Mouse (Mus musculus) G1E (cell line): ENCODE data around the gene Copz1. TPM values are rescaled to one million over a fixed set of nuclear protein-coding genes. Genes with fewer than 3 reads are reported as not detected.

Experiments used
- ATAC-seq: 2 replicates; pipeline ENCODE4 v1.8.0; 2016; ENCODE audit warnings: mild to moderate bottlenecking; ENCODE audit not compliant: insufficient number of reproducible peaks, poor library complexity, low FRiP score, severe bottlenecking; ENCODE audit errors: extremely low read depth
- DNase-seq: peaks from one replicate; pipeline ENCODE4 v3.0.0; 2012; ENCODE audit warnings: low spot score
- H3K27me3 ChIP-seq: 2 replicates; pipeline ENCODE4 v1.6.1; 2012; ENCODE audit warnings: mild to moderate bottlenecking, low read length, inconsistent platforms; ENCODE audit not compliant: insufficient read depth
- H3K36me3 ChIP-seq: replicated peaks from 2 replicates; pipeline ENCODE3; 2012; ENCODE audit warnings: mild to moderate bottlenecking, inconsistent platforms
- H3K4me1 ChIP-seq: 2 replicates; pipeline ENCODE4 v1.6.1; 2012; ENCODE audit warnings: low read depth, low read length, inconsistent platforms, mixed read lengths; ENCODE audit not compliant: insufficient read depth
- H3K4me3 ChIP-seq: 2 replicates; pipeline ENCODE4 v1.5.1; 2012; ENCODE audit warnings: low read depth, mild to moderate bottlenecking, inconsistent platforms, low read length, moderate library complexity, mixed read lengths
- H3K9me3 ChIP-seq: replicated peaks from 2 replicates; pipeline ENCODE4 v1.6.1; 2012; ENCODE audit warnings: inconsistent platforms
- CTCF ChIP-seq: IDR thresholded peaks from 2 replicates; pipeline ENCODE4 v1.5.1; 2012; ENCODE audit warnings: low read depth, low read length, inconsistent platforms, mixed read lengths
- GATA1 ChIP-seq: IDR thresholded peaks from 2 replicates; pipeline ENCODE4 v1.6.1; 2012; ENCODE audit warnings: borderline replicate concordance, low read length, inconsistent platforms, mixed read lengths
- GATA2 ChIP-seq: IDR thresholded peaks from 2 replicates; pipeline ENCODE4 v1.6.1; 2012; ENCODE audit warnings: low read depth, low read length, inconsistent platforms, borderline replicate concordance
- POLR2AphosphoS5 ChIP-seq: IDR thresholded peaks from 2 replicates; pipeline ENCODE4 v1.6.1; 2012; ENCODE audit warnings: low read depth, low read length, inconsistent platforms; ENCODE audit not compliant: insufficient replicate concordance
- TAL1 ChIP-seq: conservative IDR thresholded peaks from 2 replicates; pipeline ENCODE4 v1.6.1; 2012; ENCODE audit warnings: low read depth, low read length, inconsistent platforms, mixed read lengths
- polyA plus RNA-seq: library from polyadenylated mRNA; stranded (reverse); fragments of >175 nt; gene quantifications from 2 replicates; pipeline ENCODE4 v1.2.3, GENCODE M21; 2012
- total RNA-seq, 2 experiments: library from RNA; stranded (forward) in 1 of 2; stranded (reverse) in 1 of 2; fragments of 200-1000 nt in 1 of 2; fragments of >200 nt in 1 of 2; fragmentation: Nextera tagmentation in 1 of 2; gene quantifications; 2 replicates each; pipeline ENCODE4 v1.2.3; 2014 to 2017

Gene Copz1
- total and polyA plus RNA-seq, 3 experiments: 97.2 to 494 (median 182) TPM

DNA sequence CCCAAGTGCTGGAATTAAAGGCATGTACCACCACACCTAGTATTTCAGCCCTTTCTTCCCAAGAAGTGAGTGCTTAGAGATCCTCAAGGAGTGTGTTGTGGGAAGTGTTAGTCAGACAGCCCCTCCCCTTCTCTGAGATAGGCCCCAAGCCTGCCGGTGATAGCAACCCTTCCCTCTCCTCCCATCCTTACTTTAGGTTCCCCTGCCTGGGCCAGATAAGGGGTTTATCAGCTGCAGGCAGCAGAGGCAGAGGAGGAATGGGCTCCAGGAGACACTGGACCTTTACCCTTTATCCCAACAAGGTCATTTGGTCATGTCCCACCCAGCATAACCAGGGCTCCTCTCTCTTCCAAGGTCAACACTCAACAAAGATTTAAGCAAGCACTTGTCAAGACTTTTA is 20.9 kb upstream of the Copz1 start:
- Histone ChIP-seq H3K4me3 (peak overlapping the region; percentile 87), H3K27me3 (no peaks in the 10 kb centered on the region), H3K4me1 (peaks cover 73% of the 10 kb centered on the region), H3K36me3 (peaks cover 68% of the 10 kb centered on the region), H3K9me3 (no peaks in the 10 kb centered on the region)
- ATAC-seq (peak; percentile 65), DNase-seq (peak; percentile 67)
- TF ChIP-seq POLR2AphosphoS5: no peak
- no peak for TF ChIP-seq GATA1
- TF ChIP-seq CTCF: no peak
- no peak for TF ChIP-seq GATA2
- TF ChIP-seq TAL1: peak; percentile 97

DNA sequence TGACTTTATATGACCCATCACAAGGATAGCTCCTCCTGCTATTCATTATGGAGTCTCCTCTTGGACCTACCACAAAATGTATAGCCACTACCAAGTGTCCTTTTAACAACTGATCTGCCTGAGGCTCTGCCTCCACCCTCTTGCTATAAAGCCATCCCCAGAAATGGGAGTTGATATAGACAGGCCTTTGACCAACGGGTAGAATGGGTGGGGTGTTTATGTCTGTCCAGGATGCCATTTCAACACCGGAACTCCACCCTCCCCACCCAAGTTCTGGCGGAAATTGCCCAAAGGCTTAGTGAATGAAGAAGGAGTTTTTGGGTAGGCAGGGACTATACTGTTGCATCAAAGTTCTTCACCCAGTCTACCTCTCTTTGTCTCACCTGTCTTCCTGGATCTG is 19.9 kb upstream of the Copz1 start:
- Histone ChIP-seq H3K9me3 (no peaks in the 10 kb centered on the region), H3K4me3 (peak overlapping the region; percentile 87), H3K27me3 (no peaks in the 10 kb centered on the region), H3K36me3 (peaks cover 57% of the 10 kb centered on the region), H3K4me1 (peaks cover 77% of the 10 kb centered on the region)
- TF ChIP-seq TAL1: no peak
- no peak for TF ChIP-seq GATA2
- TF ChIP-seq GATA1: no peak
- no peak for TF ChIP-seq POLR2AphosphoS5
- no peak for TF ChIP-seq CTCF
- DNase-seq: no peak
- no peak for ATAC-seq

DNA sequence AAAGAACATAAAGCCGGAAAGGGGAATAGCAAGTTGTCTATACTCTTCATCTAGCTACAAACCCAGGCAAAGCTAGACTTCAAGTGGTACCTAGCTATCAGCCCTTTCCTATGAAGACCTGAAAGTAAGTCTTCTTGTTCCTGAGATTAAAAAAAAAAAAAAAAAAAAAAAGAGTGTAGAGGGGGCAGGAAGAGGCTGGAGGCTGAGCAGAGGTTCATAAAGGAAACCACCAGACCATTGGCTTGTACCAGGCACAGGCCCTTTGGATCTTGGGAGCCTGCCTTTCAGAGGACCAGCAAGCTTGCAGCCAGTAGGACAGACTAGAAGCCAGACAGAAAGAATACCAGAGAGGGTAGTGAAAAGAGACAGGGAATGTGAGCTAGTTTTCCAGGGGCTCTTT is 19.2 kb upstream of the Copz1 start:
- Histone ChIP-seq H3K4me3 (peak overlapping the region; percentile 87), H3K9me3 (no peaks in the 10 kb centered on the region), H3K36me3 (peaks cover 50% of the 10 kb centered on the region), H3K4me1 (peaks cover 80% of the 10 kb centered on the region), H3K27me3 (no peaks in the 10 kb centered on the region)
- DNase-seq: no peak
- ATAC-seq: no peak
- TF ChIP-seq GATA2: no peak
- no peak for TF ChIP-seq POLR2AphosphoS5
- TF ChIP-seq CTCF: no peak
- no peak for TF ChIP-seq GATA1
- TF ChIP-seq TAL1: no peak

DNA sequence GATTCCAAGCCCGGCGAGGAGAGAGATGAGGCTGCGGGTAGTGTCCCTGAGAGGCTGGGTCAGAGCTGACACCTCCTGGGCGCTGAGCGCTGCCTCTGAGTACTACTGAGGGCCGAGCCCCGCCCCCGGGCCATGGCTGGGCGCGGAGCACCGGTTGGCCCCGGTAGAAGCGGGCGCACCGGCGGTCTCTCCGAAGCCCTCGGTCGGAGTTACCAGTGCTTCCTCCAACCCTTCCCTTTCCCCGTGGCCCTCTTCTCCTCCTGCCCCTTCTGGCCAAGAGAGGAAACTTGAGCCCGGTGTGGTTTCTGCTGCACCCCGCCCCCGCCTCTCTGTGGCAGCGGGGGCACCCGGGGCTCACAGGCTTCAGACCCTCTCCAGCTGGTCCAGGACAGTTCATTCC is 17.3 kb upstream of the Copz1 start:
- Histone ChIP-seq H3K36me3 (peaks cover 35% of the 10 kb centered on the region), H3K4me1 (peaks cover 78% of the 10 kb centered on the region), H3K9me3 (no peaks in the 10 kb centered on the region), H3K27me3 (no peaks in the 10 kb centered on the region), H3K4me3 (peak overlapping the region; percentile 87)
- ATAC-seq: no peak
- peak; percentile 44 for DNase-seq
- TF ChIP-seq TAL1 (no peak), CTCF (no peak), GATA2 (no peak), POLR2AphosphoS5 (no peak), GATA1 (no peak)

DNA sequence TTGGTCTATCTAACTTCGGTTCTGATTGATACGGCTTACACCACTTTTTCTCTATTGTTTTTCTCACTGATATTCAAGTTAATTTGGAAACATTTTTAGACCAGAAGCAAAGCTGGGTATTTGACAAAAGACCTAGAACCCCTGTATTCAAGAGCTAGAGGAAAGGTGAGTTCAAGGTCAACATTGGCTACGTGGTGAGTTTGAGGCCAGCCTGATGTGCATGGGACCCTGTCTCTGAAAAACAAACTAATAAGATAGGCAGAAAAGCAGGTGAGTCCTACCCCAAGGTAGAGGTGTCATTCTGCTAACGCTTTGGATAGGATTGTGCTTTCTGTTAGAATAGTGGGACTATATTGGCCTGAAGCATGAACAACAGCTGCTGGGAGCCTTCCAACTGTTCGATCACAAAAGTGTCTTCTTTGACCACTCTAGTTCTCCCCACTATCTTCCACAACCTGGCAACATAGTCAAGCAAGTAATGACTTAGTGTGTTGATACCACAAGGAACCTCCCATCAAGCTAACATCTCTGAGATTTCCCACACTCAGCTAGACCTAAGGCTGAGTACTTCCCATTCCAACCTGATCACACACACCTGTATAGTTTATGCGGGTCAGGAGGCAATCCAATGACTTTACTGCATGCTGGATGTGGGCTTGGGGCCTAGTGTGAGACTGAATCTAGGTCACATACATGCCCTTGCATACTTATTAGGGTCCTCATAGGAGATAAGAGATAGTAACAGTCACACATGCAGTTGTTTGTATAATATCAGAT is 16.1 kb upstream of the Copz1 start:
- Histone ChIP-seq H3K4me3 (peak overlapping the region; percentile 34; the same call in 1 of the 2 replicates), H3K4me1 (peaks cover 75% of the 10 kb centered on the region), H3K27me3 (no peaks in the 10 kb centered on the region), H3K36me3 (peaks cover 22% of the 10 kb centered on the region), H3K9me3 (no peaks in the 10 kb centered on the region)
- ATAC-seq (no peak), DNase-seq (no peak)
- no peak for TF ChIP-seq GATA2
- TF ChIP-seq POLR2AphosphoS5: no peak
- no peak for TF ChIP-seq TAL1
- no peak for TF ChIP-seq GATA1
- TF ChIP-seq CTCF: no peak

DNA sequence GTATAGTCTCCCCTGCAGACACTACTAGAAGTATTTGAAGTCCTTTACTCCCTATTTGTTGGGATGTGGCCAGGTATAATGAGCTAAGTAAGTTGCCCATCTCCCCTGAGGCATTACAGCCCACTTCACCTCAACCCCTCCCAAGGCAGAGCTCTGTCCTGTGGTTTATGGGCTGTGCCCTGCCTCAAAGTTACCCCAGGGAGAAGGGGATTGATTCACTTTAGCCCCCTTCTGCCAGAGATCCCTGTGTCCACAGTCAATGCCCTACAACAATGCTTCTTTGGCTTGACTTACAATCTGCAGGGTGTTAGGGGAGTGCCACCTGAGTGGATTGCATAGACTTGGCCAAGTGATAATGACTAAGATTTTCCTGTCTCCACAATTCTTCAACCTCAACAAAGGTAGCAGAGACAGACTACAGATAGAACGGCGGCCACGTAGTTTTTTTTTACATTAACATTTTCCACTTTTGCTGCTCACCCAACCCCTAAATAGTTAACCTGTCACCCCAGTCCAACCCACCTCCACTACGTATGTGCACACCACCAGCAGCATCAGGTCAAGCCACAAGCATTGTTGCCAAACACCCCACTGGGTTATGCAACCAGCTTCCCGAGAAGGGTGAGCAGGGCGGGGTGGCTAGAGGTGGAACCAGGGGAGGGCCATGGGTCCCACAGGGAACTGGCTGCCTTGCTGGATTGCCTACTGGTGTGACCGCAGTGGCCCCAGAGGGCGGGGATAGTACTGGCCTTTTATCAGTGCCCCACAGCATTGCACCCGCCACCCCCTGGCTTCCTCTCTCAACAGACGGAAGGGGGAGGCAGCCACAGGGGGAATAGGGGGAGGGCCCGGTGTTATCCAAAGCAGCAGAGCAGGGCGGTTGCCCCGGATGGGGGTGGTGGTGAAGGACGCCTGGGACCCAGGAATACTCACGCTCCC is 14.5 kb upstream of the Copz1 start, which contains the start of gene Nfe2:
Gene Nfe2, minus strand, starts transcription at position 614 of the 939 bp plus-strand sequence.
- ATAC-seq: peak; percentile 92

More for the DNA sequence above, 14.5 kb upstream of the Copz1 start, which contains the start of gene Nfe2:
- peaks cover 65% of the 10 kb centered on the region for H3K4me1 ChIP-seq
- peak within 1 kb of the TSS; percentile 67 for H3K4me3 ChIP-seq
- peak; percentile 88 for DNase-seq
- peak; percentile 95 for TF ChIP-seq TAL1
- TF ChIP-seq GATA1: no peak
- no peak for TF ChIP-seq POLR2AphosphoS5
- TF ChIP-seq GATA2: no peak
- TF ChIP-seq CTCF: no peak
- no peaks in the 10 kb centered on the region for H3K9me3 ChIP-seq
- H3K36me3 ChIP-seq: peaks cover 7% of the 10 kb centered on the region
- no peaks in the 10 kb centered on the region for H3K27me3 ChIP-seq
